Mouse (Mus musculus) midbrain, embryonic 11.5 days (tissue): ENCODE results near the gene Prpf8. TPM values are rescaled to one million over a fixed set of nuclear protein-coding genes. Genes with fewer than 3 reads are reported as not detected.
A peak's percentile ranks its signal among the peaks of the same experiment; 100 is the strongest.

Experiments used
- ATAC-seq: fragments of 200-750 bp; cut with Nextera tagmentation; 2 replicates; pipeline ENCODE4 v1.8.0; 2017; ENCODE audit warnings: moderate TSS enrichment, moderate library complexity; ENCODE audit not compliant: low FRiP score
- DNase-seq: peaks from one replicate; pipeline ENCODE4 v3.0.0; 2015; ENCODE audit warnings: low spot score; ENCODE audit errors: missing footprints
- H3K27ac ChIP-seq: fragments of 300-500 bp; sonication (generic); 2 replicates; pipeline ENCODE4 v1.5.1; 2014; ENCODE audit warnings: low read depth, low read length
- H3K27me3 ChIP-seq: fragments of 300-500 bp; sonication (generic); 2 replicates; pipeline ENCODE4 v1.6.1; 2014; ENCODE audit warnings: mild to moderate bottlenecking, low read length, moderate library complexity, mixed read lengths; ENCODE audit not compliant: control insufficient read depth, insufficient read depth
- H3K36me3 ChIP-seq: fragments of 300-500 bp; sonication (generic); 2 replicates; pipeline ENCODE4 v1.6.1; 2014; ENCODE audit warnings: mild to moderate bottlenecking, low read length, moderate library complexity, mixed read lengths; ENCODE audit not compliant: control insufficient read depth, insufficient read depth
- H3K4me1 ChIP-seq: fragments of 300-500 bp; sonication (generic); 2 replicates; pipeline ENCODE4 v1.6.1; 2014; ENCODE audit warnings: low read length; ENCODE audit not compliant: control insufficient read depth, insufficient read depth
- H3K4me2 ChIP-seq: fragments of 300-500 bp; sonication (generic); 2 replicates; pipeline ENCODE4 v1.6.1; 2014; ENCODE audit warnings: mild to moderate bottlenecking, moderate library complexity
- H3K4me3 ChIP-seq: fragments of 300-500 bp; sonication (generic); 2 replicates; pipeline ENCODE4 v1.5.1; 2014; ENCODE audit warnings: low read depth, low read length
- H3K9ac ChIP-seq: fragments of 300-500 bp; sonication (generic); 2 replicates; pipeline ENCODE4 v1.6.1; 2014; ENCODE audit warnings: low read length
- H3K9me3 ChIP-seq: fragments of 300-500 bp; sonication (generic); 2 replicates; pipeline ENCODE4 v1.6.1; 2016; ENCODE audit warnings: low read length; ENCODE audit not compliant: control insufficient read depth
- WGBS: fragments of 180-500 bp; shearing (Covaris S2); extraction: QIAGEN DNeasy Blood & Tissue Kit; methylation state at CpG from one replicate; pipeline ENCODE4 v1.1.7; 2014; 5-methylcytosine and 5-hydroxymethylcytosine counted together
- polyA plus RNA-seq: library from polyadenylated mRNA; unstranded; fragments of >200 nt; fragmentation: Nextera tagmentation; extraction: Ambion mirVana; gene quantifications from 2 replicates; pipeline ENCODE4 v1.2.1, GENCODE M21; 2014

Prpf8 gene
- polyA plus RNA-seq, 1 experiment from 2014 or later: 100.0 TPM

DNA sequence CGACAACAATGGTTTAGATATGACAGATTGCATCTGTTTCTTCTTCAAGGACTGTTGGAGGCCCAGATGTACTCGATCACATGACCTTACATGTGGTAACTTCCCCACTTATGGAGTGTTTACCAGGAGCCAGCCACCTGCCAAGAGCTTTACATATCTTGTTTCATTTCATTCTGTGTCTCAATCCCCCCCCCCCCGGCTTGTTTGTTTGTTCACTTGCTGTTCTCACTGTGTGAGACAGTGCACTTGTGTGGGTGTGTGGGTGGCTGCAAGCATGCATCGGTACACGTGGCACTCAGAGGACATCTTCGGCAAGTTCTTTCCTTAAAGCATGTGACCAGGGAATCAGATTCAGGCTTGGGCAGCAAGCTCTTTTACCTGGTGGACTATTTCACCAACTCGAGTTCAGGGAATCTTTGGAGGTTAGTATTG lies 30.2 kb upstream of the Prpf8 start:
- no peak for DNase-seq
- WGBS: 84% methylated on average over 7 of the region's 7 CpGs
- Histone ChIP-seq H3K9me3 (no peaks in the 10 kb centered on the region), H3K4me2 (no peak overlapping the region), H3K9ac (no peak overlapping the region), H3K27ac (no peak overlapping the region), H3K27me3 (no peaks in the 10 kb centered on the region), H3K4me1 (peaks cover 17% of the 10 kb centered on the region), H3K4me3 (no peak overlapping the region), H3K36me3 (no peaks in the 10 kb centered on the region)
- no peak for ATAC-seq

DNA sequence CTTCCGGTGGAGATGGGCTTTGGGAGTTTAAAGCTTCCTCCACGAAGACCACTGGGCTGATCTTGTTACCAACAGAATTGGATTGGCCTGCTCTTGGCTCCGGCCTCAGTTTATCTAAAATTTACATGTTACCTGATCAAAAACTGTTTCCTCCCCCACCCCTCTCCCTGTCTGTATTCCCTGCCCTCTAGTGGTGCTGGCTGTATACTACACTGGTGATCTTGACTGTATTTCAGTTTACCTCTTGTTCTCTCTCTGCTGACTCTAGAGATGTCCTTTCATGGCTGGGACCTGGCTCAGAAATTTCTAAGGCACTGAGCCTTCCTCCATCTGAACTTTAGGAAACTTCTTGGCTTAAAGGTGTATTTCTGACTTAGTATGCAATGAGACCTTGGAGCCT lies 28.4 kb upstream of the Prpf8 start:
- Histone ChIP-seq H3K9me3 (no peaks in the 10 kb centered on the region), H3K36me3 (no peaks in the 10 kb centered on the region), H3K9ac (no peak overlapping the region), H3K27me3 (no peaks in the 10 kb centered on the region), H3K4me1 (peaks cover 26% of the 10 kb centered on the region), H3K4me2 (no peak overlapping the region), H3K27ac (no peak overlapping the region), H3K4me3 (no peak overlapping the region)
- ATAC-seq (no peak), DNase-seq (peak; percentile 87)
- WGBS: 15% methylated on average over 3 of the region's 3 CpGs

DNA sequence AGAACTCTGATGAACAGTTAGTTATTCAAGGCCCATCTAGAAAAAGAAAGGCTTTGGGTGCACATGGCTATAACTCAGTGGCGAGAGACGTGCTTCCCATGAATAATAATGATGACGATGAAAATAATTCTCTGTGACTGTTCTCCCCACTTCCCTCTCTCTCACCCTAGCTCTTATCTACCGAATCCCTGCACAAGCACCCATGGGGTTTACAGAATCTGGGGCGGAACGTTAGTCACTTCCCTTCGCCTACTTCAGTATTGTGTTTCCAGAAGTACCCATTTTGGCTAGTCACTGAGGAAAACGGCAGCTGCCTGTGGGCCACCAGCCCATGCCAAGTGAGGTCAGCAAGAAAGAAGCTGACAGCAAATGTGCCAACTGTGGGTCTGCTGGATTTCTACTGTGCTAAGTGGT lies 28.0 kb upstream of the Prpf8 start:
- no peaks in the 10 kb centered on the region for H3K36me3 ChIP-seq
- peaks cover 26% of the 10 kb centered on the region for H3K4me1 ChIP-seq
- H3K4me3 ChIP-seq: no peak overlapping the region
- no peak for DNase-seq
- 85% methylated on average over 8 of the region's 8 CpGs for WGBS
- H3K9ac ChIP-seq: no peak overlapping the region
- no peak for ATAC-seq
- H3K4me2 ChIP-seq: no peak overlapping the region
- no peaks in the 10 kb centered on the region for H3K9me3 ChIP-seq
- H3K27ac ChIP-seq: no peak overlapping the region
- H3K27me3 ChIP-seq: no peaks in the 10 kb centered on the region

DNA sequence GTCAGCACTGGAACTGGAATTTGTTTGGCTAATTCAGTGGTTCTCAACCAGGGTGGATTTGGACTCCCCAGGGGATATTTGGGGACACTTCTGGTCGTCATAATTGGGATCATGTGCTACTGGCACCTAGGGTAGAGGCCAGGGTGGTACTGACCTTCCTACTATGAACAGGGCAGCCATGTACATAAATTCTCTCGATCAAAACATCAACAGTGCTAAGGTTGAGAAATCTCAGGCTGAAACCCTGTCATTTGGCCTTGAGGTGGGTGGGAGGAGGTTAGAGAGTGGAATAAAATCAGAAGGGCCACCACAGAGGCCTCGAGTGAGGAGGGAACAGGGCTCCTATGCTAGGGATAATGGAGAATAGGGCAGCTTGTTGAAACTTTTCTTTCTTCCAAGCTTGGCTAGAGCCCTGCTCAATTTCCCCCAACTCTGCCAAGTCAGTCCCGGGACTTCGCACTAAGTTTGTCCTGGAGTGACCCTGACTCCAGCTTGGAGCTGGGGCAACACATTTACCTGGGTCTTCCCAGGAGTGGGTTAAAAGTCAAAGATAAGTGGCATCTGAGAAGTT lies 27.4 kb upstream of the Prpf8 start:
- Histone ChIP-seq H3K4me2 (no peak overlapping the region), H3K27ac (no peak overlapping the region), H3K4me3 (no peak overlapping the region), H3K9ac (no peak overlapping the region), H3K9me3 (no peaks in the 10 kb centered on the region), H3K27me3 (no peaks in the 10 kb centered on the region), H3K36me3 (no peaks in the 10 kb centered on the region), H3K4me1 (peaks cover 21% of the 10 kb centered on the region)
- DNase-seq: no peak
- WGBS: 82% methylated on average over 5 of the region's 5 CpGs
- no peak for ATAC-seq

DNA sequence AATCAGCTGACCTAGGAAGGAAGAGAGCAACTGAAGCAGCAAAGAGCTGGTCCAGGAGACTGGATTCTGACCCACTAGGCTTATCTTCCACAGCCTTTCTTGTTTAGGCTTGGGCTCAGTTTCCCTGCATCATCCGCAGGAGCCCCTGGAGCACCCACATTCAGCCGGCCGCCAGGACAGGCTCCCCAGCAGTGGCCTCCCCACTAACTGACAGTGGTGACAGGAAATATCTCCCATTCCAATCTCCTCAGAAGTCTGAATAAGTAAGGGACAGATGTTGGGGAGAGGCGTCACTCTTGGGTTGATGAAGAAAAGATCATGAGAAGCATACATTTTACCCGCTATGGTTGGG lies 26.9 kb upstream of the Prpf8 start:
- H3K4me2 ChIP-seq: peak overlapping the region; percentile 91
- DNase-seq: no peak
- no peaks in the 10 kb centered on the region for H3K36me3 ChIP-seq
- H3K9me3 ChIP-seq: no peaks in the 10 kb centered on the region
- peak overlapping the region; percentile 54; the same call in 1 of the 2 replicates for H3K9ac ChIP-seq
- ATAC-seq: no peak
- H3K4me3 ChIP-seq: peak overlapping the region; percentile 62; the same call in 1 of the 2 replicates
- WGBS: 29% methylated on average over 5 of the region's 5 CpGs
- no peak overlapping the region; the same call in 1 of the 2 replicates for H3K27ac ChIP-seq
- no peaks in the 10 kb centered on the region for H3K27me3 ChIP-seq
- peaks cover 20% of the 10 kb centered on the region for H3K4me1 ChIP-seq

DNA sequence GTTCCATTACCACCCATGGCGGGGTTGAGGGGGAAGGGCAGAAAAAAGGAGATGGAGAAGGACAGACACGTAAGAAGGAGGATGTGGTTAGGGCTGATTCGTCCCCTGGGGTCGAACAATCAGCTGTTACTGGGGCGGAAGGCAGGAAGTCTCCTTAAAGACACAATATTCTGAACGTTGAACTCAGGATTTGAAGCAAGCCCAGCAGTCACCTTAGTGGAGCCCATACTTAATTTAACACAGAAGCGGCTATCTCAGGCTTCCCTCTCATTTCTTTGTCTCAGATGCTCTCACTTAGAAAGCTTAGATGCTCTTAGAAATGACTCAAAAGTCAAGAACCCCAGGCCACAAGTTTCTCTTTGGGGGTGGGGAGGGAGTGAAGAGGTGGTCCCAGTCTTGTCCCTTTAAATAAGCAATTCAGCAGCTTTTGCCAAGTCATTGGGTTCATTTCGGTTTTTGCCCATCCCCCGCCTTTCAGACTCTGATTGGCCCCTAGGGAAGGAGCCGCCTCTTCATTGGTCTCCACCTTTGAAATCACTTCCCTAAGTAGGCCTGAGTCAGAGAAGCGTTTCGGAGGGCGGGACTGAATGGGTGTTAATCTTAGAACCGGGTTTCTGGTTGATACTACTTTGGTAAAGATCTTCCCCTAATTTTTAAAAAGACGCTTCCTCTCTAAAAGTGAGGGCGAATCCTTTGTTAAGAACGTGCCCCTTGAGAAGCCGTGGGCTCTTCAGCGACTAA lies 26.3 kb upstream of the Prpf8 start:
- 2% methylated on average over 19 of the region's 19 CpGs for WGBS
- Histone ChIP-seq H3K9me3 (no peaks in the 10 kb centered on the region), H3K36me3 (no peaks in the 10 kb centered on the region), H3K27me3 (no peaks in the 10 kb centered on the region), H3K4me2 (peak overlapping the region; percentile 91), H3K27ac (peak overlapping the region; percentile 82), H3K4me3 (peak overlapping the region; percentile 62), H3K4me1 (peaks cover 17% of the 10 kb centered on the region), H3K9ac (peak overlapping the region; percentile 54)
- ATAC-seq: peak; percentile 31; the same call in 1 of the 2 replicates
- DNase-seq: peak; percentile 97

DNA sequence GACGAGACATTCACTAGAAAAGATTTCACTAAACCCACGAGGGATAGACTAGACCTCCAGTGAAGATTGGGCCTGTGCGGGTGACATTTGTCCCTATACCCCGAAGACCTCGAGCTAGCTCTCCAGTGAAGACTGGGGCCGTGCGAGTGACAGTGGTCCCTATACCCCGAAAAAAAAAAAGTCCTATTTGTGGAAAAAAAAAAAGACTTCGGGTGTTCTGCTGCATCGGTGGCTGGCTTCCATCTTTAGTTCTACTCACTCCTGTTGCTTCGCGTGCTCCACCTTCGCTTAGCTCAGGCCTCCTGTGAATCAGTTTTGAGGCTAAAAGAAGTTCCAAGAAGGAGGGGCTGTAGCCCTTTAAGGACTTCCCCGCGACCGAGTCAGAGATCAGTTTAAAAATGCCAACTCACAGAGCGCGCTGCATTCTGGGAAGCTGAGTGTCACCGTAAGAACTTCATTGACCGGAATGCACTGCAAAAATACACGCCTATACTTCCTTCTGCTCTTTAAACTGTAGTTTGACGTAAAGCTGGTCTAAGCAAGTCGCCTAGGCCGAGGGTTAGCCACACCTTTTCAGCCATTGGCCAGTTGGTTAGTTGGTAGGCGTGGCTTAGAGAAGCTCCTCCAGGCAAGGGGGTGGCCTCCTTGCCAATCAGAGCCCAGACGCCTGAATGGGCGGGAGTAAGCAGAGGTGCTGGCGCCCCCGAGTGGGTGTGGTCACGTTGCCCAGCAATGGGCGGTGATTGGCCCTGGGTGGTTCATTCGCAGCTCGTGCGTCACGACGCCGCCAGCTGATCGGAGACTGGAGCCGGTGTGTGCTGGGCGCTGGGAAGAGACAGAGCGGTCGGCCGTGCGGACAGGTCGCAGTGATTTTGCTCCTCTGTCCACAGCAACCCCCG lies 25.5 kb upstream of the Prpf8 start, which contains the start of gene Tlcd2:
Gene Tlcd2 (plus strand): TSS at position 872 of the 899 bp plus-strand sequence.
- WGBS: under 1% methylated on average over 46 of the region's 46 CpGs
- DNase-seq (peak; percentile 99), ATAC-seq (peak; percentile 95)
- peak within 1 kb of the TSS; percentile 91 for H3K4me2 ChIP-seq
- no peaks in the 10 kb centered on the region for H3K27me3 ChIP-seq
- H3K27ac ChIP-seq: peak within 1 kb of the TSS; percentile 82
- H3K4me3 ChIP-seq: peak within 1 kb of the TSS; percentile 62
- no peaks in the 10 kb centered on the region for H3K36me3 ChIP-seq
- H3K4me1 ChIP-seq: peaks cover 17% of the 10 kb centered on the region
- no peaks in the 10 kb centered on the region for H3K9me3 ChIP-seq
- peak within 1 kb of the TSS; percentile 63 for H3K9ac ChIP-seq

DNA sequence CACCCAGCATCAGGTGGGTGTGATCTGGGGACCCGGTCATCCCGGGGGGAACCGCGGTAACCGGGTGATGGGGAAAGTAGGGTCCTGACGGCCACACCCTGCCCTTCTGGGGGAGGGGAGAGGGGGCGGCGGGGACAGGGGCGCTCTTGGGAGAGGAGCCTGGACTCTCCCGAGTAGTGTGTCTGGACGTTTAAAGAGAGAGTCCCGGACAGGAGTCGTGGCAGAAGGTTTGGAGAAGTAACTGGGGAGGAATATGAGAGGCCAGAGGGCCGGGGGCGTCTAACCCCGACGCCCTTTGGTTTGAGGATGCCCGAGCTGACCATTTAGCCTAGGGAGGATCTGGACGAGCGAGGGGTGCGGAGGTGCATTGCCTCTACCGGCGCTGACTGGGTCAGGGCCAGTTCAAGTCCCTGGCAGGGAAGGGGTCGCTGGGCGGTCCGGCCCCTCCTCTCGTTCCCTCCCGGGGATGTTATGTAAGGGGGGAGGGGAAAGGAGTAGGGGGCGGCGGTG lies 24.8 kb upstream of the Prpf8 start:
- DNase-seq: peak; percentile 85
- Histone ChIP-seq H3K9ac (peak overlapping the region; percentile 63), H3K27ac (no peak overlapping the region), H3K36me3 (no peaks in the 10 kb centered on the region), H3K4me1 (peaks cover 17% of the 10 kb centered on the region), H3K9me3 (no peaks in the 10 kb centered on the region), H3K4me2 (peak overlapping the region; percentile 69), H3K27me3 (no peaks in the 10 kb centered on the region), H3K4me3 (peak overlapping the region; percentile 62)
- under 1% methylated on average over 26 of the region's 30 CpGs for WGBS
- ATAC-seq: peak; percentile 65
